Mouse (Mus musculus) urinary bladder, postnatal 0 days (tissue): ENCODE data around the gene Sema6d. TPM values are rescaled to one million over a fixed set of nuclear protein-coding genes. Genes with fewer than 3 reads are reported as not detected.

Source experiments
- polyA plus RNA-seq: library from polyadenylated mRNA; unstranded; fragments of >200 nt; fragmentation: Nextera tagmentation; extraction: Ambion mirVana; gene quantifications from 2 replicates; pipeline ENCODE4 v1.2.1, GENCODE M21; 2015

Sema6d gene
- polyA plus RNA-seq: 3.1 and 3.3 TPM in 2 replicates

DNA sequence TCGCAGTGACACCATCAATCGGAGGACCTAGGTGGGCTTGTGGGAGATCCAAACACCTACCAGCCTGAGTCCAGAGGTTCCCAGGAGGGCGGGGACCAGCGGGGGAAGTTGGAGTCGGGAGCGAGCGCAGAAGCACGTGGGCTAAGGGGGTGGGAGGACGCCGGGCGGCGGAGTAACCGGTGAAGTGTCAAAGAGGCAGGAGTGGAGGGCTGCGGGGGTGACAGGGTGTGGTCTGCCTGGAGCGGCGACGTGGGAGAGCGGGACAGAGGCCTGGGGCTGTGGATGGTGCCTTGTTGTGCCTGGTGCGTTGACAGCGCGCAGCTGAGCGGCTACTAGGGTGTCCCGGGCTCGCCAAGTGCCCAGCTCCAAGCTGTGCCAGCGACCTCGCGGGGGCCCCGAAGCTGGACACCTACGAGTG is at the start of gene Sema6d:
Sema6d (plus strand) TSS at position 157 of the 418 bp plus-strand sequence.

